18 mouse cellular contexts compared by ENCODE assay signal in genomic region chr14:75707771-75708170, GRCm38 (mm10). TPM values are rescaled to one million over a fixed set of nuclear protein-coding genes. Genes with fewer than 3 reads are reported as not detected.
DNase-seq lines count a peak whose midpoint lies in the region; ATAC-seq lines count a peak whose summit lies in the region.
"Had no signal": no experiment of that assay in that cellular context is flagged by ENCODE, and none has a peak within 500 bp of the region (broad histone marks: within the 10 kb centered on the region; RNA-seq: fewer than 3 reads in every experiment).

No protein-coding gene starts in this region.

- H3K4me1 ChIP-seq in heart, embryonic 10.5 days: no peaks in the 10 kb centered on the region
- H3K4me1 ChIP-seq in kidney, embryonic 16.5 days (ENCODE audit: insufficient read depth, low read length): 0 out of 2 replicates have a peak, but pooled peaks cover 10% of the 10 kb centered on the region
- peaks cover 7% of the 10 kb centered on the region; the same call in 1 of the 2 replicates for H3K4me1 ChIP-seq in neural tube, embryonic 13.5 days (replicated peaks)
- H3K4me1 ChIP-seq: embryonic facial prominence, embryonic 13.5 days; forebrain, embryonic 12.5 days had no signal

- ATAC-seq in kidney, embryonic 16.5 days (ENCODE audit: low FRiP score, low TSS enrichment): no peak
- ATAC-seq in neural tube, embryonic 13.5 days (ENCODE audit: low read depth): no peak
- ATAC-seq: forebrain, embryonic 16.5 days had no signal

- DNase-seq in heart, embryonic 10.5 days (ENCODE audit: low spot score): peak; percentile 51
- DNase-seq in heart, adult 18-20 months: no peak
- no peak for DNase-seq in kidney, adult 8-10 months
- DNase-seq in neural tube, embryonic 10.5 days (ENCODE audit: extremely low spot score, low spot score): no peak
- DNase-seq in layer of hippocampus, postnatal 14 days (ENCODE audit: low spot score in 2 of 2): no peak
- no peak for DNase-seq in cerebellum, postnatal 10 days
- DNase-seq: adrenal gland, postnatal 10 days; cerebellum, adult 11 months; cerebellum, adult 8-10 months; cerebellum, postnatal 36 days; gastrocnemius, postnatal 14 days; heart, postnatal 14 days had no signal

- peaks cover 75% of the 10 kb centered on the region for H3K36me3 ChIP-seq in heart, embryonic 10.5 days
- H3K36me3 ChIP-seq in kidney, embryonic 16.5 days (ENCODE audit: insufficient read depth, low read length): peaks cover 41% of the 10 kb centered on the region
- peaks cover 82% of the 10 kb centered on the region for H3K36me3 ChIP-seq in neural tube, embryonic 13.5 days

- no peaks in the 10 kb centered on the region for H3K9me3 ChIP-seq in heart, embryonic 10.5 days
- no peaks in the 10 kb centered on the region for H3K9me3 ChIP-seq in kidney, embryonic 16.5 days (ENCODE audit: low read length)
- H3K9me3 ChIP-seq in neural tube, embryonic 13.5 days: no peaks in the 10 kb centered on the region
- H3K9me3 ChIP-seq: embryonic facial prominence, embryonic 13.5 days; forebrain, embryonic 12.5 days had no signal

- no peak overlapping the region for H3K4me2 ChIP-seq in kidney, embryonic 16.5 days (replicated peaks; ENCODE audit: low read depth, low read length)
- no peak overlapping the region for H3K4me2 ChIP-seq in neural tube, embryonic 13.5 days
- H3K4me2 ChIP-seq: embryonic facial prominence, embryonic 13.5 days; forebrain, embryonic 12.5 days; hindbrain, embryonic 14.5 days had no signal

- H3K4me3 ChIP-seq in heart, embryonic 10.5 days: no peak overlapping the region
- no peak overlapping the region for H3K4me3 ChIP-seq in kidney, embryonic 16.5 days (ENCODE audit: low read length)
- no peak overlapping the region for H3K4me3 ChIP-seq in neural tube, embryonic 13.5 days
- H3K4me3 ChIP-seq: embryonic facial prominence, embryonic 13.5 days; forebrain, embryonic 12.5 days had no signal

- 87% methylated on average over 7 of the region's 7 CpGs for WGBS in heart, embryonic 10.5 days
- WGBS in kidney, embryonic 16.5 days: 38% methylated on average over 7 of the region's 7 CpGs
- WGBS in neural tube, embryonic 13.5 days: 15% methylated on average over 7 of the region's 7 CpGs

- no peaks in the 10 kb centered on the region for H3K27me3 ChIP-seq in heart, embryonic 10.5 days (ENCODE audit: insufficient read depth, poor library complexity, severe bottlenecking)
- no peaks in the 10 kb centered on the region for H3K27me3 ChIP-seq in kidney, embryonic 16.5 days (ENCODE audit: insufficient read depth, low read length)
- no peaks in the 10 kb centered on the region for H3K27me3 ChIP-seq in neural tube, embryonic 13.5 days
- H3K27me3 ChIP-seq: embryonic facial prominence, embryonic 13.5 days; forebrain, embryonic 12.5 days had no signal

- H3K9ac ChIP-seq in kidney, embryonic 16.5 days (replicated peaks; ENCODE audit: low read length): no peak overlapping the region
- H3K9ac ChIP-seq in neural tube, embryonic 13.5 days: no peak overlapping the region
- H3K9ac ChIP-seq: embryonic facial prominence, embryonic 13.5 days; forebrain, embryonic 12.5 days; hindbrain, embryonic 14.5 days had no signal

- no peak overlapping the region for H3K27ac ChIP-seq in heart, embryonic 10.5 days
- H3K27ac ChIP-seq in kidney, embryonic 16.5 days (ENCODE audit: low read length): peak overlapping the region; percentile 80
- 0 out of 2 replicates have a peak overlapping the region, but pooled peaks have one; percentile 28 for H3K27ac ChIP-seq in neural tube, embryonic 13.5 days (replicated peaks)
- H3K27ac ChIP-seq: embryonic facial prominence, embryonic 13.5 days; forebrain, embryonic 12.5 days; hindbrain, embryonic 14.5 days had no signal

RNA-seq across cellular contexts. Expression of gene Cog3, which starts 46.5 kb away (rescaled TPM):
- polyA plus RNA-seq in heart, embryonic 10.5 days (2016; fragmentation: Nextera tagmentation; extraction: Ambion mirVana): 16.6 and 18.9 TPM in 2 replicates
- 10 to 100 TPM; 13.4 to 14.9 TPM for total RNA-seq in heart, adult 18-20 months (2021)
- 24.2 and 25.2 TPM in 2 replicates for polyA plus RNA-seq in kidney, embryonic 16.5 days (2015; fragmentation: Nextera tagmentation; extraction: Ambion mirVana)
- 17.1 and 19.5 TPM in 2 replicates for polyA plus RNA-seq in neural tube, embryonic 13.5 days (2015; fragmentation: Nextera tagmentation; extraction: Ambion mirVana)
- 10 to 100 TPM; 22.9 to 24.8 TPM for total RNA-seq in layer of hippocampus, postnatal 14 days (2021)
